Mouse (Mus musculus) heart, adult 2 months (tissue): ENCODE measurements around the gene Mapk9.

Experiments
- CTCF ChIP-seq: fragments of 200-600 bp; IDR thresholded peaks from 2 replicates; pipeline ENCODE4 v1.8.1; 2022; ENCODE audit warnings: antibody characterized with exemption, mild to moderate bottlenecking, moderate library complexity
- POLR2A ChIP-seq: fragments of 200-500 bp; IDR thresholded peaks from 2 replicates; pipeline ENCODE4 v1.6.1; 2011; ENCODE audit warnings: mild to moderate bottlenecking, low read depth, low read length, control low read depth; ENCODE audit not compliant: insufficient read depth

DNA sequence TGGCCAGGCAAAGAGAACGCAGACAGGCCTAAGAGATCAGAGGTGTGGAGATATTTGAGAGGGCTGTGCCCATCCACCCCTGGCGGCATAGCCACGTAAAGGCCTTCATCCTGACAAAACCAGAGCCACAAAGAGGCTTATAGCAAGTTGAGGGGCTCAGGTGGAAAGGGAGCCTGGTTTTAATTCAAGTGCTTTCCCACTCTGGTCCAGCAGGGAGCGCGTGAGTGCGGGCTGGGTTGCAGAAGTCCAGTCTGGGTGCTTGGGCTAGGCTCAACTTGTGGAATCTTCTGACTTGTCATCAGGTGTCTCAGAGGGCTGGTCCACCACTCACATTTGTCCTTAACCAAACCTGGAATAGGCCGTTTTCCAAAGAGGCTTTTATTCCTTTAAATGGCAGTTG lies 56.8 kb downstream of the Mapk9 start:
- TF ChIP-seq CTCF = peak; percentile 96
- TF ChIP-seq POLR2A = no peak
